Comparison of ENCODE assay signal across 8 mouse cellular contexts in genomic region chrX:102644573-102644951, GRCm38 (mm10). TPM values are rescaled to one million over a fixed set of nuclear protein-coding genes. Genes with fewer than 3 reads are reported as not detected.
DNase-seq lines count a peak whose midpoint lies in the region; ATAC-seq and TF ChIP-seq lines count a peak whose summit lies in the region.

No protein-coding gene starts in this region.

- TF ChIP-seq CTCF in MEL (IDR thresholded peaks at IDR 0.05 in 2 of 3, conservative IDR thresholded peaks at IDR 0.05 in 1 of 3; ENCODE audit: control insufficient read depth in 1 of 3, insufficient read depth in 1 of 3, low read depth in 2 of 3, low read length in 3 of 3, poor library complexity in 1 of 3, severe bottlenecking in 1 of 3) = no peak

- H3K36me3 ChIP-seq in heart, embryonic 10.5 days = no peaks in the 10 kb centered on the region
- H3K36me3 ChIP-seq in MEL (ENCODE audit: control insufficient read depth in 1 of 2, insufficient read depth in 2 of 2, low read length in 2 of 2) = peaks cover 0 to 2% of the 10 kb centered on the region in 2 experiments; a peak in 1 of 4 replicates
- H3K36me3 ChIP-seq in embryonic facial prominence, embryonic 13.5 days = no peaks in the 10 kb centered on the region
- H3K36me3 ChIP-seq in megakaryocyte, embryonic 14.5 days (replicated peaks; ENCODE audit: low read length) = no peaks in the 10 kb centered on the region

- no peak for TF ChIP-seq POLR2A in MEL (IDR thresholded peaks at IDR 0.05; ENCODE audit: control insufficient read depth in 1 of 2, insufficient read depth in 1 of 2, low read depth in 1 of 2, low read length in 2 of 2, poor library complexity in 1 of 2)

- peaks cover 2% of the 10 kb centered on the region; the same call in 1 of the 2 replicates for H3K79me2 ChIP-seq in MEL (ENCODE audit: control insufficient read depth, insufficient read depth, low read length, poor library complexity)

- WGBS in heart, embryonic 10.5 days = 19% methylated on average over 8 of the region's 8 CpGs
- WGBS in embryonic facial prominence, embryonic 13.5 days = 20% methylated on average over 8 of the region's 8 CpGs

- TF ChIP-seq EP300 in MEL (IDR thresholded peaks at IDR 0.05; ENCODE audit: low read depth in 1 of 2, low read length in 2 of 2) = no peak

- DNase-seq in heart, embryonic 10.5 days (ENCODE audit: low spot score) = no peak
- no peak for DNase-seq in heart, adult 18-20 months
- peak; percentile 67 for DNase-seq in MEL (ENCODE audit: low read depth, low spot score)
- DNase-seq in induced T-regulatory cell, adult 2 months (ENCODE audit: low read depth) = peak; percentile 1
- no peak for DNase-seq in thymus, postnatal 4 days
- no peak for DNase-seq in spleen, adult 18-20 months

- peaks cover 22% of the 10 kb centered on the region for H3K27me3 ChIP-seq in heart, embryonic 10.5 days (ENCODE audit: insufficient read depth, poor library complexity, severe bottlenecking)
- H3K27me3 ChIP-seq in MEL (ENCODE audit: control insufficient read depth in 1 of 2, insufficient read depth in 2 of 2, low read length in 2 of 2) = no peaks in the 10 kb centered on the region
- H3K27me3 ChIP-seq in embryonic facial prominence, embryonic 13.5 days = peaks cover 35% of the 10 kb centered on the region
- peaks cover 24% of the 10 kb centered on the region for H3K27me3 ChIP-seq in megakaryocyte, embryonic 14.5 days (replicated peaks)

- peak overlapping the region; percentile 83 for H3K27ac ChIP-seq in heart, embryonic 10.5 days
- H3K27ac ChIP-seq in MEL (ENCODE audit: control insufficient read depth, low read depth, low read length) = peak overlapping the region; percentile 63
- H3K27ac ChIP-seq in embryonic facial prominence, embryonic 13.5 days = no peak overlapping the region

- no peak for TF ChIP-seq RAD21 in MEL (IDR thresholded peaks at IDR 0.05; ENCODE audit: low read depth, low read length)

- H3K9me3 ChIP-seq in heart, embryonic 10.5 days = no peaks in the 10 kb centered on the region
- H3K9me3 ChIP-seq in MEL (replicated peaks; ENCODE audit: insufficient read depth, low read length) = no peaks in the 10 kb centered on the region
- H3K9me3 ChIP-seq in embryonic facial prominence, embryonic 13.5 days = no peaks in the 10 kb centered on the region
- no peaks in the 10 kb centered on the region for H3K9me3 ChIP-seq in megakaryocyte, embryonic 14.5 days

- no peaks in the 10 kb centered on the region for H3K4me1 ChIP-seq in heart, embryonic 10.5 days
- no peaks in the 10 kb centered on the region for H3K4me1 ChIP-seq in MEL (ENCODE audit: control insufficient read depth in 1 of 2, insufficient read depth in 2 of 2, low read length in 2 of 2)
- no peaks in the 10 kb centered on the region for H3K4me1 ChIP-seq in embryonic facial prominence, embryonic 13.5 days
- peaks cover 10% of the 10 kb centered on the region for H3K4me1 ChIP-seq in megakaryocyte, embryonic 14.5 days

- H3K4me2 ChIP-seq in embryonic facial prominence, embryonic 13.5 days = peak overlapping the region; percentile 62

- no peak for ATAC-seq in embryonic facial prominence, embryonic 13.5 days (ENCODE audit: insufficient number of reproducible peaks, insufficient read depth, low FRiP score, low TSS enrichment, low read depth)

- peak overlapping the region; percentile 67 for H3K4me3 ChIP-seq in heart, embryonic 10.5 days
- H3K4me3 ChIP-seq in MEL (ENCODE audit: control insufficient read depth in 1 of 2, insufficient read depth in 1 of 2, low read depth in 2 of 2, low read length in 2 of 2) = peak overlapping the region; percentile 90 to 93
- H3K4me3 ChIP-seq in embryonic facial prominence, embryonic 13.5 days = peak overlapping the region; percentile 54
- peak overlapping the region; percentile 91 for H3K4me3 ChIP-seq in megakaryocyte, embryonic 14.5 days (replicated peaks)

- peak overlapping the region; percentile 86 for H3K9ac ChIP-seq in MEL (ENCODE audit: control insufficient read depth, low read depth, low read length, poor library complexity, severe bottlenecking)
- peak overlapping the region; percentile 72 for H3K9ac ChIP-seq in embryonic facial prominence, embryonic 13.5 days

TF ChIP-seq in MEL, 35 proteins besides CTCF, POLR2A, EP300 and RAD21:
- no peak for TF ChIP-seq JUND (IDR thresholded peaks at IDR 0.05; ENCODE audit: low read depth, low read length)
- no peak for TF ChIP-seq ZMIZ1 (IDR thresholded peaks at IDR 0.05; ENCODE audit: low read depth, low read length)
- no peak for TF ChIP-seq ETS1 (IDR thresholded peaks at IDR 0.05; ENCODE audit: low read depth, low read length)
- no peak for TF ChIP-seq MXI1 (IDR thresholded peaks at IDR 0.05; ENCODE audit: low read depth, low read length)
- TF ChIP-seq GABPA (IDR thresholded peaks at IDR 0.05; ENCODE audit: low read depth, low read length) = no peak
- TF ChIP-seq TCF12 (IDR thresholded peaks at IDR 0.05; ENCODE audit: low read depth, low read length) = no peak
- no peak for TF ChIP-seq E2F4 (IDR thresholded peaks at IDR 0.05; ENCODE audit: borderline replicate concordance, low read depth, low read length)
- no peak for TF ChIP-seq ZNF384 (IDR thresholded peaks at IDR 0.05; ENCODE audit: low read depth, low read length)
- TF ChIP-seq MYB (IDR thresholded peaks at IDR 0.05; ENCODE audit: low read depth, low read length) = no peak
- TF ChIP-seq UBTF (IDR thresholded peaks at IDR 0.05; ENCODE audit: borderline replicate concordance, insufficient read depth, low read depth, low read length) = no peak
- TF ChIP-seq POLR2AphosphoS2 (IDR thresholded peaks at IDR 0.05; ENCODE audit: low read length) = no peak
- TF ChIP-seq CHD2 (IDR thresholded peaks at IDR 0.05; ENCODE audit: low read length) = no peak
- no peak for TF ChIP-seq BHLHE40 (IDR thresholded peaks at IDR 0.05; ENCODE audit: borderline replicate concordance, low read depth, low read length)
- TF ChIP-seq SMC3 (IDR thresholded peaks at IDR 0.05; ENCODE audit: low read depth, low read length) = no peak

RNA-seq across cellular contexts. Expression of gene Phka1, which starts 0.5 kb away (rescaled TPM):
- 9.8 and 11.6 TPM in 2 replicates for polyA plus RNA-seq in heart, embryonic 10.5 days (2016; fragmentation: Nextera tagmentation; extraction: Ambion mirVana)
- 10 to 100 TPM; 37.4 to 46.6 TPM for total RNA-seq in heart, adult 18-20 months (2021)
- total RNA-seq in MEL (2012; rRNA removed) = 2.9 and 3.0 TPM in 2 replicates
- polyA plus RNA-seq in MEL (2012; ENCODE audit: insufficient read depth in 1 of 2, insufficient read length in 2 of 2, low read depth in 1 of 2, low replicate concordance in 2 of 2, missing spikeins in 1 of 2) = 1 to 10 TPM in 1 of 2 experiments, not detected in 1; 3.8 TPM
- polyA plus RNA-seq in embryonic facial prominence, embryonic 13.5 days (2015; fragmentation: Nextera tagmentation; extraction: Ambion mirVana) = 9.6 and 10.5 TPM in 2 replicates
- 0.34 and 0.99 TPM in 2 replicates for polyA plus RNA-seq in megakaryocyte, embryonic 14.5 days (2012; ENCODE audit: insufficient read depth, low replicate concordance)

RNA-seq across cellular contexts. Expression of gene Gm3880, which starts 42.2 kb away (rescaled TPM):
- polyA plus RNA-seq in heart, embryonic 10.5 days (2016; fragmentation: Nextera tagmentation; extraction: Ambion mirVana) = not detected in 2 replicates
- total RNA-seq in heart, adult 18-20 months (2021) = not detected
- total RNA-seq in MEL (2012; rRNA removed) = not detected in 2 replicates
- polyA plus RNA-seq in MEL (2012; ENCODE audit: insufficient read depth in 1 of 2, insufficient read length in 2 of 2, low read depth in 1 of 2, low replicate concordance in 2 of 2, missing spikeins in 1 of 2) = not detected
- not detected in 2 replicates for polyA plus RNA-seq in embryonic facial prominence, embryonic 13.5 days (2015; fragmentation: Nextera tagmentation; extraction: Ambion mirVana)
- not detected in 2 replicates for polyA plus RNA-seq in megakaryocyte, embryonic 14.5 days (2012; ENCODE audit: insufficient read depth, low replicate concordance)

Comparison
In these comparisons a context has a peak if more than half of its experiments do, and no peak if none do; other contexts are left out.
1. DNase-seq: peak in MEL (single experiment) and induced T-regulatory cell, adult 2 months (single experiment); none in heart, embryonic 10.5 days (single experiment), heart, adult 18-20 months (0 of 2), thymus, postnatal 4 days (single experiment) and spleen, adult 18-20 months (0 of 2).
2. Peak in every context shown above with its lines, with median percentiles within 50 percentile points of each other: H3K4me3 ChIP-seq.